Mouse (Mus musculus): ENCODE measurements around the gene Nudt7. TPM values are rescaled to one million over a fixed set of nuclear protein-coding genes. Genes with fewer than 3 reads are reported as not detected.

The Nudt7 gene
- polyA plus RNA-seq, 1 experiment = 11.5 TPM

- no peak overlapping the region for H3K27ac ChIP-seq (ENCODE audit: insufficient read depth, low read length)
- TF ChIP-seq POLR2A (IDR thresholded peaks at IDR 0.05; ENCODE audit: low read depth, low read length) = no peak
- TF ChIP-seq CTCF (IDR thresholded peaks at IDR 0.05; ENCODE audit: borderline replicate concordance, insufficient read depth, low read length) = no peak
- no peaks in the 10 kb centered on the region for H3K4me1 ChIP-seq (ENCODE audit: control insufficient read depth, insufficient read depth, low read length)
- no peak overlapping the region for H3K4me3 ChIP-seq (ENCODE audit: insufficient read depth, low read length)
These were observed 18.3 kb upstream of the Nudt7 start for GRCm38 (mm10) chr8:114115076-114115475.

GRCm38 (mm10) chr8:114116049-114116448 lies 17.3 kb upstream of the Nudt7 start:
- H3K4me1 ChIP-seq (ENCODE audit: control insufficient read depth, insufficient read depth, low read length) = no peaks in the 10 kb centered on the region
- no peak overlapping the region for H3K27ac ChIP-seq (ENCODE audit: insufficient read depth, low read length)
- no peak overlapping the region for H3K4me3 ChIP-seq (ENCODE audit: insufficient read depth, low read length)
- TF ChIP-seq CTCF (IDR thresholded peaks at IDR 0.05; ENCODE audit: borderline replicate concordance, insufficient read depth, low read length) (no peak), POLR2A (IDR thresholded peaks at IDR 0.05; ENCODE audit: low read depth, low read length) (no peak)

- Histone ChIP-seq H3K4me1 (ENCODE audit: control insufficient read depth, insufficient read depth, low read length) (no peaks in the 10 kb centered on the region), H3K27ac (ENCODE audit: insufficient read depth, low read length) (no peak overlapping the region), H3K4me3 (ENCODE audit: insufficient read depth, low read length) (no peak overlapping the region)
- TF ChIP-seq CTCF (IDR thresholded peaks at IDR 0.05; ENCODE audit: borderline replicate concordance, insufficient read depth, low read length) = no peak
- TF ChIP-seq POLR2A (IDR thresholded peaks at IDR 0.05; ENCODE audit: low read depth, low read length) = no peak
These were observed 15.9 kb upstream of the Nudt7 start for GRCm38 (mm10) chr8:114117439-114117838.

- Histone ChIP-seq H3K4me1 (ENCODE audit: control insufficient read depth, insufficient read depth, low read length) (no peaks in the 10 kb centered on the region), H3K27ac (ENCODE audit: insufficient read depth, low read length) (no peak overlapping the region), H3K4me3 (ENCODE audit: insufficient read depth, low read length) (no peak overlapping the region)
- TF ChIP-seq CTCF (IDR thresholded peaks at IDR 0.05; ENCODE audit: borderline replicate concordance, insufficient read depth, low read length) (no peak), POLR2A (IDR thresholded peaks at IDR 0.05; ENCODE audit: low read depth, low read length) (no peak)
These were observed 11.6 kb upstream of the Nudt7 start for GRCm38 (mm10) chr8:114121781-114122180.

GRCm38 (mm10) chr8:114123611-114124010 lies 9.7 kb upstream of the Nudt7 start:
- Histone ChIP-seq H3K4me1 (ENCODE audit: control insufficient read depth, insufficient read depth, low read length) (no peaks in the 10 kb centered on the region), H3K27ac (ENCODE audit: insufficient read depth, low read length) (no peak overlapping the region), H3K4me3 (ENCODE audit: insufficient read depth, low read length) (no peak overlapping the region)
- TF ChIP-seq CTCF (IDR thresholded peaks at IDR 0.05; ENCODE audit: borderline replicate concordance, insufficient read depth, low read length) = no peak
- no peak for TF ChIP-seq POLR2A (IDR thresholded peaks at IDR 0.05; ENCODE audit: low read depth, low read length)

GRCm38 (mm10) chr8:114124084-114124750 lies 9.1 kb upstream of the Nudt7 start:
- no peak for TF ChIP-seq CTCF (IDR thresholded peaks at IDR 0.05; ENCODE audit: borderline replicate concordance, insufficient read depth, low read length)
- TF ChIP-seq POLR2A (IDR thresholded peaks at IDR 0.05; ENCODE audit: low read depth, low read length) = no peak
- no peaks in the 10 kb centered on the region for H3K4me1 ChIP-seq (ENCODE audit: control insufficient read depth, insufficient read depth, low read length)
- no peak overlapping the region for H3K27ac ChIP-seq (ENCODE audit: insufficient read depth, low read length)
- no peak overlapping the region for H3K4me3 ChIP-seq (ENCODE audit: insufficient read depth, low read length)

- Histone ChIP-seq H3K4me3 (ENCODE audit: insufficient read depth, low read length) (no peak overlapping the region), H3K4me1 (ENCODE audit: control insufficient read depth, insufficient read depth, low read length) (no peaks in the 10 kb centered on the region), H3K27ac (ENCODE audit: insufficient read depth, low read length) (no peak overlapping the region)
- TF ChIP-seq CTCF (IDR thresholded peaks at IDR 0.05; ENCODE audit: borderline replicate concordance, insufficient read depth, low read length) (no peak), POLR2A (IDR thresholded peaks at IDR 0.05; ENCODE audit: low read depth, low read length) (no peak)
These were observed 2.5 kb upstream of the Nudt7 start for GRCm38 (mm10) chr8:114130838-114131237.

- TF ChIP-seq POLR2A (IDR thresholded peaks at IDR 0.05; ENCODE audit: low read depth, low read length) (no peak), CTCF (IDR thresholded peaks at IDR 0.05; ENCODE audit: borderline replicate concordance, insufficient read depth, low read length) (no peak)
- H3K4me3 ChIP-seq (ENCODE audit: insufficient read depth, low read length) = no peak overlapping the region
These were observed 1.9 kb upstream of the Nudt7 start for GRCm38 (mm10) chr8:114131421-114131820.

GRCm38 (mm10) chr8:114133050-114133509 lies 277 bp upstream of the Nudt7 start:
- no peak overlapping the region for H3K27ac ChIP-seq (ENCODE audit: insufficient read depth, low read length)
- TF ChIP-seq CTCF (IDR thresholded peaks at IDR 0.05; ENCODE audit: borderline replicate concordance, insufficient read depth, low read length) (no peak), POLR2A (IDR thresholded peaks at IDR 0.05; ENCODE audit: low read depth, low read length) (no peak)
- no peaks in the 10 kb centered on the region for H3K4me1 ChIP-seq (ENCODE audit: control insufficient read depth, insufficient read depth, low read length)
- H3K4me3 ChIP-seq (ENCODE audit: insufficient read depth, low read length) = no peak overlapping the region

More at GRCm38 (mm10) chr8:114131421-114131820, 1.9 kb upstream of the Nudt7 start:
- Histone ChIP-seq H3K4me1 (ENCODE audit: control insufficient read depth, insufficient read depth, low read length) (no peaks in the 10 kb centered on the region), H3K27ac (ENCODE audit: insufficient read depth, low read length) (no peak overlapping the region)

GRCm38 (mm10) chr8:114136750-114137149 lies 3.4 kb downstream of the Nudt7 start:
- TF ChIP-seq CTCF (IDR thresholded peaks at IDR 0.05; ENCODE audit: borderline replicate concordance, insufficient read depth, low read length) = no peak
- no peak for TF ChIP-seq POLR2A (IDR thresholded peaks at IDR 0.05; ENCODE audit: low read depth, low read length)
- Histone ChIP-seq H3K4me1 (ENCODE audit: control insufficient read depth, insufficient read depth, low read length) (no peaks in the 10 kb centered on the region), H3K27ac (ENCODE audit: insufficient read depth, low read length) (no peak overlapping the region), H3K4me3 (ENCODE audit: insufficient read depth, low read length) (no peak overlapping the region)

All from embryonic fibroblast, embryonic 13.5 days (primary cell).